Mouse (Mus musculus) kidney, postnatal 25 days (tissue): ENCODE measurements around the gene AI837181.
"Not testable (repeated sequence)": the region's sequence is repeated elsewhere in the genome, so short reads cannot be mapped to it uniquely, and the experiment has no call there.

ENCODE experiments used
- DNase-seq, 2 experiments: peaks; one replicate each; pipeline ENCODE4 v3.0.0; 2021; ENCODE audit warnings: mixed read lengths in 2 of 2

Gene AI837181

DNA sequence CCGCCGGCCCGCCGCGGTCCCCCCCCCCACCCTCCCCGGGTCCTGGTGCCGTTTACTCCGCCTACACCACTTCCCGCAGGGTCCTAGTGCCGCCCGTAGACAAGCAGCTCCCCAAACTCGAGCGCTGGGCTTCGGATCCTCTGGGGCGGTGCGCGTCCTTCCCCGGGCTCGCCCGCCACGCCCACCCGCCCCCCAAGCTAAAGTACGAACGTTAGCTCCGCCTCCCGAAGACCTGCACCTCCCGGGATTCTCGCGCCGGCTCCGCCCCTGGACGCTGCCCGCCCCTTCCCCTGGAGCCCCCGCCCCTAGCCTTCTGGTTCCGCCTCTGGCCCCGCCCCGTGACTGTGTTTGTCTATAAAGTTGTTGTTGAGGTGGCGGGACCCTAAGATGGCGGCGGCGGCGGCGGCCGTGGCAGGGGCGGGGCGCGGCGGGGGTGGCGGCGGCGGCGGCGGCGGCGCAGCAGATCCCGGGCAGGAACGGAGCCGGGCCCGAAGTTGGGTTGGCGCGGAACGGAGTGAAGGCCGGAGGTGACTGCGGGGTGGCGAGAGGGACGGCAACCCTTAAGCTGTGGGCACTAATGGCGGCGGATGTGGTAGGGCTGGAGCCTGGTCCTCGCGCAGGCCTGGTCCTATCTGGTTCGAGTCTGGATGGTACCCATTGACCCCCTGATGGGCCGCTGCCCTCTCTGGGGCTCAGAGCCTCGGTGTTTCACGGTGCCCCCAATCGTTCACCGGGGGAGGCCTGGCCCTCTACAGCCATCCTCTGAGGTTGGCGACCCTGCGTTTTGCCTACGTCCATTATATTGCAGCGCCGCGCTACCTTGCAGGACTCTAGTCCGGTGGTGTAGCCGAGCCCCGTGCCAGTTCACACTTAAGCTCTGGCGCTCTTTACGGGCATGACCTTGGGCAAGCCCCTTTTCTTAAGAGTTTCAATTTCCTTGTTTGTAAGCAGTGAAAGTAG lies at the start of gene AI837181, which contains the start of gene Drap1:
AI837181 (plus strand) TSS at position 363 of the 960 bp plus-strand sequence.
Drap1 (minus strand) TSS at position 198 of the 960 bp plus-strand sequence.
- peak; percentile 97 to 98 for DNase-seq

DNA sequence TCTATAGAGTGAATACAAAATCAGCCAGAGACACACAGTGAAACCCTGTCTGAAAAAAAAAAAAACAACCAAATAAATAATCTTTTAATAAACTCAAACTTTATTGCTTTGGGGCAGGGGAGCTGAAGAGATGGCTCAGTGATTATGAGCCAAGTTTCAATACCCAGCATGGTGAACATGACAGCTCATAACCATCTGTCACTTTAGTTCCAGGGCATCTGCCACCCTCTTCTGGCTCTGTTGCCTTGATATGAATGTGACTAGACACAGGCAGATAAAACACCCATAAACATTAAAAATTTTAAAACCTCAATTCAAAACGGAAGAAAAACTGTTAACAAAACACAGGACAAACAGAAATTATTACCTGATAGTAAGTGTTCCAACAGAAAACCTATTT lies 47.5 kb upstream of the AI837181 start:
- no peak for DNase-seq

DNA sequence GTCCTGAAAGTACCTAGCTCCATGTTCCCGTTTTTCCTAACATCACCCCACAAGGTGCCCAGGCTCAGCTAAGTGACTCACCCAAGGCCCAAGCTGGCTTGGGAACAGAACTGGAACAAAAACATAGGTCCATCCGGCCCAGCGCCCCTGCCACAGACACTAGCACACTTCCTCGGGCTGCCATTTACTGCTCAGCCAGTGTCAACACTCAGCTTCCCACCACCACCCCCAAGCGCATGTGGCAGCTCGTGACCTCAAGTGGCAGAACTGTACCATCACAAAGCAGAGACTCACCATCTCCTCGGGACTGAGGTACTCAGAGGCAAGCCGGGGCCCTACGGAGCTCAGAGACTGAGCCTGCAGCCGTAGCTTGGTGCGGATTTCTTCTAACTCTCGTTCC lies 41.6 kb upstream of the AI837181 start:
- no peak for DNase-seq

DNA sequence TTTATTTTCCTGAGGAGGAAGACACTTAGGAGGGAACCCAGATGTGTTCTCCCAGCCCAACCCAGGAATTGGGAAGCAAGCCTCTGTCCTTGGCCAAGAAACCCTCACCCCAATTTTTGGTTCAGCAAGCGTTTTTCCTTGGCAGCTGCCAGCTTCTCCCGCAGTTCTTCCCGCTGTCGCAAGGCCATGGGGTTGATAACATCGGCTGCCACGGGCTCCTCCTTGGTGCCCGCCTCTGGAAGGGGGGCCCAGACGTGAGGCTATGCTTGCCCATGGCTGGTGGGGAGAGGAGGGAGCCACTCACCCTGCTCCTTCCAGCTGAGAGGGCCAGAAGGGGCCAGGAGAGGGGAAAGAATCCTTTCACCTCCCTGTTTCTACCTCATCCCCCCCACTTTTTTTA lies 40.2 kb upstream of the AI837181 start:
- no peak for DNase-seq

DNA sequence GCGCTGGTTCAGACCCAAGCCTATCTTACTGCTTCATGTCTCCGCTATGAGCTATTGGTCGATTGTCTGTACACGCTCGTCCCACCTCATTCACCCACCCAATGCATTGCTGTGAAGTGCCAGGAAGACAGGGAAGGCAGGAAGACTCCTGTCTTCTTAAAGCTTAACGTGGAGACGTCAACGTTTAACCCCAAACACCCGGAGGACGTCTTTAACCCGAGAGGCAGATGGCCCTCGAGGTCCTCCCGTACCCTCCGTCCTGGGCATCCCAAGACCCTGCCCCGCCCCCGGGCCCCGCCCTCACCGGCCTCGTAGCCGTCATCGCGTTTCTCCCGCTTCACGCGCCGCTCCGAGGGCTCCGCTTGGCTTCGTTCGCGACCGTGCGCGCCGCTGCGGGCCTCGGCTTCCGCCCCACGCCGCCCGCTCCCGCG lies 36.9 kb upstream of the AI837181 start:
- DNase-seq: peak; percentile 35 to 73

DNA sequence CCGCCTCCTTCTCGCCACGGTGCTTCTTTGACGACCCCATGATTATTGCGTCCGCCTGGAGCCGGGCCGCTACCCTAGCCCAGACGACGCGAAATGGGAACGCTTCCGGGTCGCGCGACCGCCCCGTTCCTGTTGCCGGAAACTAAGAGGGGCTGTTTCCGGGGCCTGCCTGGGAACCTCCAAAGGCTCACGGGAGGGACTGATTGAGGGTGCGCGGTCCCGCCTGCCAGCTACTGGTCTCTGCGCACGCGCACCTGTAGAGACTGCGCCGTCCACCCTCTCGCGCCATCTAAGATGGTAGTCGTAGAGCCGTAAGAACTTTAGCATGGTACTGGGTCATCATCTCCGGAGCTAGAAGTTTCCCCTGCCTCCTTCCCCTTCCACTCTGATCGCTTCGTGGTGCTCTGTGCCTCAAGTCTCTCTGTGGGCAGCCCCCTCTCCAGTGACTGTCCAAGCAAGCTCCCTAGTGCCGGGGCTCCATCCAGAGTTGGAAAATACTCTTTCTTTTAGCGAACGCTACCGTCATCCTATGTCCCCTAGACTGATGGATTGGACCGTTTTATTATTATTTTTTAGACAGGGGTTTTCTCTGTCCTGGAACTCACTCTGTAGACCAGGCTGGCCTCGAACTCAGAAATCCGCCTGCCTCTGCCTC lies 36.2 kb upstream of the AI837181 start, which contains the start of gene Sart1:
Sart1 (minus strand) TSS at position 116 of the 655 bp plus-strand sequence.
- peak; percentile 97 to 99 for DNase-seq

DNA sequence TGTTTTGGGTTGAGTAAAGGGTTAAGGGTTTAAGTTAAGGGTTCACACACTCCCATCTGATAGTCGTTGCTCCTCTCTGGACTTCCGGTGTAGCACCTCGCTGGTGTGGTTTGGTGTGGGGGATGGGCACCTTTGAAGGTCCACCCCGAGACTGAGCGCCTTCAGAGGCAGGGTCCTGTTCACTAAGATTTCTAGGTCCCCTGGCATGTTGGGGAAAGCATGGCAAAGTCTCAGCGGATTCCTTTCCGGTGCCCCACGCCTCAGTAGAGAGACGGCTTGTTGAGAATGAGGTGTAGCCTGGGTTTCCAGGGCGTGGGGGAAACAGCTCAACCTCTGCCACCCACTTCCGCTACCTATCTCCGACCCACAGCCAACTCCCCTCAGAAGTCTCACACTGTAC lies 35.3 kb upstream of the AI837181 start:
- peak; percentile 37 to 55 for DNase-seq

DNA sequence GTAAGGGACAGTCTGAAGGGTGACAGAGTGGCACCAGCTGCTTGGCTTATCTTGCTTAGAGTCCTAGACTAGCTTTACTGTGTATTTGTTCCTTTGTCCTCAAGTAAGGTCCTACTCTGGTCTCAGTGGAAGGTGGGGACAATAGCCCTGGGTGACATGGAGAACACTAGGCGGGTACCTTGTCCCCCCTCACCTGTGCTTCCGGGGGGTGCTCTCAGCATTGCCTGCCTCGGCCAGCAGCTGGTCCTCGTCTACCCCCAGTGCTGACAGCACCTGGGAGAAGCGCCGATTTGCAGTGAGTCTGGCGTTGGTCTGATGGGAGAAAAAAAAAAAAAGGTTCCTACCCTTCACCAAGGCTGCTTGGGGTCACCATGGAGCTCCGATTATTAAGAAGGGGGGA lies 34.5 kb upstream of the AI837181 start:
- no peak for DNase-seq

DNA sequence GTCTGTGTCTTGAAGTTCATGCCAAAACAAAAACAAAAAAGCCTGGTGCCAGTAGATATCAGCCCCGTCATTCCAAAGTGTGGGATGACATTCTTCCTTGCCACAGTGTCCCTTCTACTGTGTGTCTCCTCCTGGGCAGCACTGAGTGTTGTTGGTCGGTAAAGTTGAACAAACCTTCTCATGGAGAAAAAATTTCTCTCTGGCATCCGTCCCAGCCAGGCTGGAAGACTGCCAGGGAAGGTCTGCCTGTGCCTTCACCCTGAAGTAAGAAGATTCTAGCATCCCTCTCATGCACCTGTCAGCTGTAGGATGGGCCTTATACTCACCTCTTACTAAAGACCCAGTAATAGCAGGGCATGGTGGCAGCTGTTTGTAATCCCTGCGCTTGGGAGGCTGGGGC lies 32.1 kb upstream of the AI837181 start:
- peak; percentile 78 to 87 for DNase-seq

DNA sequence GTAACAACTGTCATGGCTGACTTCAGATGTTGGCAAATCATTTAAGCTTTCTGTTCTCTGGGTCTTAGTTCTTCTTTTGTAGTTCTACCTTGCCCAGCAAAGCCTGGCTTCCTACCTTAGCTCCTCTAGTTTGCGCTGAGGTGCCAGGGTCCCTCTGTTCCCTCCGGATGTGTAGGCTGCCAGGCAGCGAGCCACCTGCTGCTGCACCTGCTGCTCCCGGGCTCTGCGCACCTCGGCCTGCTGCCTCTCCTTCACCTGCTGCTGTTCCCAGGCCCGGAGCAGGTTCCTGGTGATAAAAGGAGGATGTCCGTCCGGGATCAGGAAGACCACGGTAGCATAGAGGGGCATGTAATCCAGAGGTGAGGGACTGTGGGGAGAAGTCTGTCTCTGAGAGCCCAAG lies 30.8 kb upstream of the AI837181 start:
- no peak for DNase-seq

DNA sequence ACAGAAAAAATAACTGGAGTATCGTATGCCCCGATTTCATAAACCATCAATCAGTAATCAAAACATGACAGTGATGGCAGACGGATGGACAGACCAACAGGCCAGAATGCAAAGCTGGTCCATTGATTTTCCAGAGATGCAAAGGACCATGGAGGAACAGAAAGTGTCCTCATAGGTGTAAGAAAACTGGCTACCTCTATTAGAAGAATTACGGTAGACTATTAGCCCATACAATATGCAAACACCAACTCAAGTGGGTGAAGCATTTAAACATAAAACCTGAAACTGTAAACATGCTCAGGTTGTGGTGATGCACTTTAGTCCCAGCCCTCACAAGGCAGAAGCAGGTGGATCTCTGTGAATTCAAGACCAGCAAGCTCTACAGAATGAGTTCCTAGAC lies 29.6 kb upstream of the AI837181 start:
- no peak for DNase-seq

DNA sequence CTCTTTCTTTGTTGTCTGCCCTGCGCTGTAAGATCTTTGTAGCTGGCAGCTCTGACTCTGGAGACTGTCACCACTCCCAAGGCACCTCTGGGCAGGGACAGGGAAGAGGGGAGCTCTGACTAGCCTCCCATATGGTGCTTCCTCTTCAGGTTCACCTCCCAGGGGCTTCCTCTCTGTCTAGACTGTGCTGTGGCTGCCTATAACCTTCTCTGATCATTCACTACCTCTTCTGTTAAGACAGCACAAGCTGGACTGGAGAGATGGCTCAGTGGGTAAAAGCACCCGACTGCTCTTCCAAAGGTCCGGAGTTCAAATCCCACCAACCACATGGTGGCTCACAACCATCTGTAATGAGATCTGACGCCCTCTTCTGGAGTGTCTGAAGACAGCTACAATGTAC lies 23.9 kb upstream of the AI837181 start:
- DNase-seq: not testable (repeated sequence)

DNA sequence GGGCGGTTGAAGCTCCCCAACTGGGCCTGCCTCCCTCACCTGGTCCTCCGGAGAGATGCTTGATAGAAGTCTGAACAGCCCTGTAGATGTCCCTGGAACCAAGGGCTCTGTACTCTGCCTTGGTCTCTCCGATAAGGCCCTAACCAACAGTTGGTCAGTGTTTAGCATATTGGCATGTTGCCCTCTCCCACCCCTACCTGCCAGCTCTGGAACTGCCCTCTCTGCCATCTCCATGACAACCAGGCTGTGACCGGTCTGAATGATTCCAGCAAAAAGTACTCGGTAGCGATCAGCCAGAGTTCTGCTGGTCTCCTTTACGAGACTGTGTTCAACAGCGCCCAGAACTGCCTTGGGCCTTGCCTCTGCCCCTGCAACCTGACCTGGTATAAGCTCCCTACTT lies 22.7 kb upstream of the AI837181 start, which contains the start of gene Tsga10ip:
Tsga10ip (minus strand) TSS at position 234 of the 400 bp plus-strand sequence.
- DNase-seq: no peak

DNA sequence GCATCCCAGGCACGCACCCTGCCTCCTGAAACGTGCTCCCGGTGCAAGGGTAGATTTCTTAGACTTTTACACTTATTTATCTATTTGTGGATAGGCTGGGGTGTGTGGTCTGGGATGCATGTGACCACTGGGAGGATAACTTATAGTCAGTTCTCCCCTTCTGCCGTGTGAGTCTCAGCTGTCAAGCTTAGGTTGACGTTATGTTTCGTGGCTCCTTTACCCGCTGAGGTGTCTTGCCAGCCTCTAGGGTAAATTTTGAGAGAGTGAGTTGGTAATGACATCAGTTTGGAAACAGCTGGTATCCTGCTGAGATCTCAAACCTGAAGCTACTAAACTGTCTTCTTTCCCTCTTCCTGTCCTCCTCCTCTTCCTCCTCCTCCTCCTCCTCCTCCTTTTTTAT lies 19.0 kb upstream of the AI837181 start:
- DNase-seq: no peak

DNA sequence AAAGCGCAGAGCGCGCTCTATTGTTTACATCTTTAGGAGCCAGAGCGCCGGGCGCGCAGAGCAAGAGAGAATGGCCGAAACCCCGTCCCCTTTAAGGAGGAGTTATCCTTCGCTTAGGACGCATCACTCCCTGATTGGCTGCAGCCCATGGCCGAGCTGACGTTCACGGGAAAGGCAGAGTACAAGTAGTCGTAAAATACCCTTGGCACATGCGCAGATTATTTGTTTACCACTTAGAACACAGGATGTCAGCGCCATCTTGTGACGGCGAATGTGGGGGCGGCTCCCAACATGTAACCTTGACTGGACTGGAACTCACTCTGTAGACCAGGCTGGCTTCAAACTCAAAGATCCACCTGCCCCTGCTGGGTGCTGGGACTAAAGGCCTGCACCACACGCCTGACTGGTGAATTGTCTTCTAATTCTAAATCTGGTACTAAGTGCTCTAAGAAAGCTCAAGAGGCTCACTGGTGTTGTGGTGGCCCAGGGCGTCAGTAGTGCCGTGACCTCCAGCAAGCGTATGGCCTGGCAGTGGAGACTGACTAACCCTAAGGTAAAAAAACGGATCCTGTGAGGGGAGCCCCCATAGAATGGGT lies 18.3 kb upstream of the AI837181 start:
- peak; percentile 60 to 75 for DNase-seq

DNA sequence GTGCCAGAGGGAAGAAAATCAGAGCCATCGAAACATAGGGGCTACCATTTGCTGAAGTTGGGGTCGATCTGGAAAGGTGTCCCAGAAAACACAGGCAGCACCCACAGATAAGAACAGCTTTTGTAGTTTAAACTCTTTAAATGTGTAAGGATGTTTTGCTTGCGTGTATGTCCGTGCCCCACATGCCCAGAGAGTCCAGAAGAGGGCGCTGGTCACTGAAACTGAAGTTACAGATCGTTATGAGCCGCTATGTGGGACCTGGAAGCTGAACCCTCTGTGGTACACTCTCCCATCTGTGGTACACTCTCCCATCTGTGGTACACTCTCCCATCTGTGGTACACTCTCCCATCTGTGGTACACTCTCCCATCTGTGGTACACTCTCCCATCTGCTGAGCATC lies 17.8 kb upstream of the AI837181 start:
- DNase-seq: peak; percentile 81 to 82

DNA sequence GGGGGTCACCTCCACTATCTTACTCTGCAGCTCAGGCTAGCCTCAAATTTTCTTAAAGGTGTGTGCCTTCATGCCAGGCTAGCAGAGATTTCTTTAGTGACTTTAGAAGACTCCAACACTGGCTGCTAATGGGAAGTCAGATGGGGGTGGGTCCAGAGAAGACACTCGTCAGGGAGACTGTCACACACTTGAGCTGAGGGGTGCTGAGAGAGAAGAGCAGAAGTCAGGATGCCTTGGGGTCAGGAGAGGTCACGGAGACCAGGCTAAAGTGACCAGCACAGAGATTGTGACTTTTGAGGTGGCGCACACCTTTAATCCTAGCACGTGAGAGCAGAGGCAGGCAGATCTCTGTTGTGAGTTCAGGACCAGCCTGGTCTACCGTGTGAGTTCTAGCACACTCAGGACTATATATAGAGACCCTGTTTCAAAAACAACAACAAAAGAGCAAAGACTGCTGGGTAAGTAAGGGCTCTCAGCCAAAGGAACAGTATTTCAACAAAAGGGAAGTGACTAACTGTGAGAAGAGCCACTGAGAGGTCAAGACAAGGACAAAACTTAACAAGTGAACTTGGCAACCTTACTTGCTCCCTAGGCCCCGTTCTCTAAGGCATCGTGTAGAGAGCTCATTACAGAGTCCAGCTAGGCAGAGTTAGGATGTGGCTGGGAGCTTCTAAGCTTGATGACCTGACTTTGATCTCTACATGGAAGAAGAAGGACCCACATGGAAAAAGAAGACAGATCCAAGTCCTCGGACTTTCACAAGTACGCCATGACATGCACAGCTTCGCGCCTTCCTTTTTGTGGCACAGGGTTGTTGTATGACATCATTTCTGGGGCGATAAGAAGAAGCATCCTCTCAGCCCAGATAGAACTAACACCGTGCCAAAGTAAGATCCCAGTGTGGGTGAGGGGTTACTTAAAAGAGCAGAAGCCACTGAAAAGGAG lies 16.6 kb upstream of the AI837181 start:
- DNase-seq: peak; percentile 44 to 60

DNA sequence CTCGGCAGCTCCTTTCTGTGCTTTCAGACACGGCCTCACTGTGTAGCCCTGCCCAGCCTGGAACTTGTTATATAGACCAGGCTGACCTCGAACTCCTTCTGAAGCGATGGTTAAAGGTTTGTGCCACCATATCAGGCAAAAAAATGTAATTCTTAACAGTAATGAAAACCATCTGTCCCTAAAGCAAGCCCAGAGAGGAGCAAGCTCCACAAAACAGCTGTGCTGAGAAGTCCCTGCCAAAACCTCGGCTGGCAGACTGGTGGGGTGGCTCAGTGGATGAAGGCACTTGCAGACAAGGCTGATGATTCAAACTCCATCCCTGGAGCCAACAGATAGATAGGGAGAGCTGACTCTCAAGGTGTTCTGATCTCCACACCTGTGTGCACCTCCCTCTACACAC lies 15.9 kb upstream of the AI837181 start:
- DNase-seq: no peak

DNA sequence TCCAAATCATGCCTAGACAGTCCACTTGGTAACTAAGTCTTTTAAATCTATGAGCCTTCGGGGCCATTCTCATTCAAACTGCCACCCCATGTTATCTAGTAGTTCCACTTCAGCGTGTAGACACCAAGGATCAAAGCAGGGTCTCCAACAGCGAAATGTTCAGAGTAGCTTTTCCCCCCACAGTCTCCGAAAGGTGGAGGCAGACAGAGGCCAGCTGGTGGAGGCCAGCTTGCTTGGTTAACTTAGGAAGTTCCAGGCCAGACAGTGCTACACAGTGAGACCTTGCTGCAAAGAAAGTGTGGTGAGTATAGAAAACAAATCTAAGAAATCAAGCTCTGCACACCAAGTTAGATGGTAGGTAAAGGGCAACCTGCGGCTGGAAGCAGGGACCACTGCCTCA lies 14.3 kb upstream of the AI837181 start:
- DNase-seq: no peak

DNA sequence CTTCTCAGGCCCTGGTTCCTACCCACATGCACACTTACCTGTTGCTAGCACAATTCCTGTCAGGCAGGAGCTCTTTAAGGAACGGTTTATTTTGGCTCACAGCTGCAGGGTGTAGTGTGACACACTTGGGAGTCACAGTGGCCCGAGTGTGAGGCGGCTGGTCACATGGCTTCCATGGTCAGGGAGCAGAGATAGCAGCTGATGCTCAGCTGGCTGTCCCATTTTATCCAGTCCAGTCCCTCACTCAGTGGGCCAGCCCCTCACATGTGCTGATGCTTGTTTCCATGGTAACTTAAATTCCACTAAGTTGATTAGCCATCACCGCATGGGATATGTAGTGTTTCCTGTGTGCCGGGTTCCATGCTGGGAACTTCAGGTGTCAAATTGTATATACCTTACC lies 13.0 kb upstream of the AI837181 start:
- peak in 1 of 2 experiments; percentile 57 for DNase-seq

DNA sequence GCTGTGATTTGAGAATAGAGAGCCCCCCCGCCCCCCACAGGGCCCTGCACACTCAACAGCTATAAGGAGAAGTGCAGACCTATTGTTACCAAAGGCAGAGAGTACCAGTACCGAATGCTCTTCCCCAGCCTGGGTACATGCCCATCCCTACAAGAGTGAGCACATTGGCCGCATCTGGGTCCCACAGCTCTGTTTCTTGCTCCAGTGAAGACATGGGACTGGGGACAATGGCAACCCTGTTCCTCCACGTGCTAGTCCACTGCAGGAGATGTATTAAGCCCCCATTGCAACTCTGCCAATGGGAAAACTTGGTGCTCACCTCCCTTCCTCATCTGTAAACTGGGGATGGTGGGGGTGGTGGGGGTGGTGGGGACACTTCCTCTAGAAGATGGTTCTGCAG lies 11.1 kb upstream of the AI837181 start:
- DNase-seq: no peak

DNA sequence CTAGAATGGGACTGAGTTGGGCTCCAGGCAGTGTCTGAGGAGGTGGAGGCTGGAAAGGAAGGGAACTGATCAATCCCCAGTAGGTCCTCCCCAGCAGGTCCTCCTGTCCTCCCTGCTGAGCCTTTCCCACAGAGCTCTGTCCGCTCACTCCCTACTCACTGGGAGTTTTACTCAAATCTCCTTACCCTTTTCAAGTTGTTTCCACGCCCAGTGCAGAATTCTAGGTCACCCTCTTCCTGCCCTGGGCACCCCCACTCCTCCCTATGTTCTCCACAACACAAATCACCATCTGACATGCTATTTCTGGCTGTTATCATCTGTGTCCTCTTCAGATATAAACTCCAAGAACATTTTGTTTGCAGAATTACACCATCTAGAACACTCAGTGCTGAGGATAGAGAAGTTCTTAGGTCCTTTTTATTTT lies 10.4 kb upstream of the AI837181 start:
- DNase-seq: peak; percentile 43 to 73
